Mouse (Mus musculus): ENCODE measurements around the gene Dpyd.

DNA sequence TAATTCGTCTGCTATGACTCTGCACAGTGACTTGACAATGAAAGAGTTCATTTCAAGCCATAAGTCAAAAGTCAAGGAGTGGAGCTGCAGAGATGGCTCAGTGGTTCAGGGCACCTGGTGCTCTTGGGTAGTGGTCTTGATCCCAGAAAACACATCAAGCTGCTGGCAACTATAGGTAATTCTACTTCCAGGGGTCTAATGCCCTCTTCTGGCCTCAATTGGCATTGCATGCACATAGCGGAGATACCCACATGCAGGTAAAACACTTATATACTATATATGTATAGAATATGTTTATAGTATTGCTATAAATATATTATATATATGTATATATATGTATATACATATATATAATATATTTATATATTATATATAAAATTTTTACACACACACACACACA lies 429.4 kb downstream of the Dpyd start:
- TF ChIP-seq CTCF (IDR thresholded peaks at IDR 0.05; ENCODE audit: control insufficient read depth, insufficient read depth, insufficient replicate concordance, low read depth, low read length) (no peak), POLR2A (IDR thresholded peaks at IDR 0.05; ENCODE audit: control insufficient read depth, low read depth, low read length) (no peak)

Data from testis, adult 2 months (tissue).